Mouse (Mus musculus): ENCODE measurements at regions not wholly inside any gene's neighbourhood (a gene's known extent, or its start where the extent isn't known, plus 50 kb on each side); places are given as distances from the start of the nearest gene placed in this dataset.

DNA sequence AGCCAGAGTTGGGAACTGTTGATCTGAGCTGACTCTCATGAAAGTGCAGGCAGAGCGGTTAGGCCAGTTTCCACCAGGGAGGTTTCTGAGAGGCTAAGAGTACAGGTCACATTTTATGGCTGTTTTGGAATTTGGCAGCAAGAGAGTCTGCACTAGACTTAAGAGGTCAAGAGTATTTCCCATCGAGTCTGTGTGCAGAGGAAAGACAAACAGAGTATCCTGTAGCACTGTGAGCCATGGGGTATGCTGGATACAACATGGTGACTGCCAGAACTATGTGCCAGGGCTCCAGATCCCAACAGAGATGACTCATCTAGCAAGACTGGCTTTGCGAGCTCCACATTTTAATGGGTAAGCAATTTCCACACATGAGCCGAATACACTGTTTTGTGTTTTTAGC, 146.0 kb upstream of the Mpped2 start:
- TF ChIP-seq POLR2A (IDR thresholded peaks at IDR 0.05; ENCODE audit: insufficient read depth, low read length), result no peak
- no peak for TF ChIP-seq CTCF (IDR thresholded peaks at IDR 0.05; ENCODE audit: low read depth, low read length)
